Mouse (Mus musculus) forebrain, embryonic 15.5 days (tissue): ENCODE data around the gene Fcrl5. TPM values are rescaled to one million over a fixed set of nuclear protein-coding genes. Genes with fewer than 3 reads are reported as not detected.

ENCODE experiments used
- ATAC-seq: fragments of 200-750 bp; cut with Nextera tagmentation; replicated peaks from 2 replicates; pipeline ENCODE4 v1.8.0; 2017; ENCODE audit warnings: mild to moderate bottlenecking, moderate TSS enrichment, moderate library complexity
- H3K27ac ChIP-seq: fragments of 300-500 bp; sonication (generic); replicated peaks from 2 replicates; pipeline ENCODE4 v1.5.1; 2015; ENCODE audit warnings: mild to moderate bottlenecking, inconsistent platforms
- H3K27me3 ChIP-seq: fragments of 300-500 bp; sonication (generic); 2 replicates; pipeline ENCODE4 v1.6.1; 2015; ENCODE audit warnings: inconsistent platforms
- H3K36me3 ChIP-seq: fragments of 300-500 bp; sonication (generic); 2 replicates; pipeline ENCODE4 v1.6.1; 2015; ENCODE audit warnings: mild to moderate bottlenecking, inconsistent platforms
- H3K4me1 ChIP-seq: fragments of 300-500 bp; sonication (generic); 2 replicates; pipeline ENCODE4 v1.6.1; 2015; ENCODE audit warnings: inconsistent platforms
- H3K4me2 ChIP-seq: fragments of 300-500 bp; sonication (generic); replicated peaks from 2 replicates; pipeline ENCODE4 v1.6.1; 2015; ENCODE audit warnings: mild to moderate bottlenecking, inconsistent platforms
- H3K4me3 ChIP-seq: fragments of 300-500 bp; sonication (generic); 2 replicates; pipeline ENCODE4 v1.5.1; 2015; ENCODE audit warnings: mild to moderate bottlenecking, inconsistent platforms
- H3K9ac ChIP-seq: fragments of 300-500 bp; sonication (generic); replicated peaks from 2 replicates; pipeline ENCODE4 v1.6.1; 2015; ENCODE audit warnings: mild to moderate bottlenecking, inconsistent platforms
- H3K9me3 ChIP-seq: fragments of 300-500 bp; sonication (generic); 2 replicates; pipeline ENCODE4 v1.6.1; 2016; ENCODE audit warnings: inconsistent platforms
- WGBS: fragments of 180-500 bp; shearing (Covaris S2); methylation state at CpG from one replicate; pipeline ENCODE4 v1.1.7; 2015; ENCODE audit warnings: mixed read lengths; 5-methylcytosine and 5-hydroxymethylcytosine counted together
- polyA plus RNA-seq: library from polyadenylated mRNA; unstranded; fragments of >200 nt; fragmentation: Nextera tagmentation; extraction: Ambion mirVana; gene quantifications from 2 replicates; pipeline ENCODE4 v1.2.1, GENCODE M21; 2015

Fcrl5 gene
- polyA plus RNA-seq, 1 experiment from 2014 or later, result not detected

- H3K9ac ChIP-seq, result no peak overlapping the region
- ATAC-seq, result no peak
- no peaks in the 10 kb centered on the region for H3K27me3 ChIP-seq
- H3K27ac ChIP-seq, result no peak overlapping the region
- H3K4me3 ChIP-seq, result no peak overlapping the region
- no peaks in the 10 kb centered on the region for H3K9me3 ChIP-seq
- H3K36me3 ChIP-seq, result peaks cover 31% of the 10 kb centered on the region
- 67% methylated on average over 11 of the region's 11 CpGs for WGBS
- H3K4me2 ChIP-seq, result no peak overlapping the region
- H3K4me1 ChIP-seq, result no peaks in the 10 kb centered on the region
Measured at GRCm38 (mm10) chr3:87540028-87540675, 104.6 kb downstream of the Fcrl5 start.

DNA sequence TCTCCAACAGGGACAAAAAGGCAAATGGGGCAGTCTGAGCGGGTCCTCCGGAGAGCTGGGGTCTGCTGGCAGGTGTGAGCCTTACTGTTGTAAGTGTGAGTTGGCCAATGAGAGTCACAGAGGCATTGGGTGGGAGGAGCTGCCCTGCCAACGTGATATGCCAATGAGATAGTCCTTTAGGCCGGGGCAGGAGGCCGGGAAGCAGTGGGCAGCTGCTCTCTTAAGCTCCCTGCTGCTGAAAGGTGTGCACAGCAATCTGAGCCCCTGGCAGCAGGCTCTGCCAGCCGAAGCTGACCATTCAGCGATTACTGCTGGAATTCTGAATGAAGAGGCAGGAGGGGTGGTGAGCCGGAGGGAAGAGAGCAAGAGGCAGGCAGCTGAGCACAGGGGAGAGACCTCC, 105.1 kb downstream of the Fcrl5 start:
- Histone ChIP-seq H3K4me2 (no peak overlapping the region), H3K9ac (no peak overlapping the region), H3K27me3 (no peaks in the 10 kb centered on the region), H3K27ac (no peak overlapping the region), H3K4me1 (no peaks in the 10 kb centered on the region), H3K9me3 (no peaks in the 10 kb centered on the region), H3K4me3 (no peak overlapping the region), H3K36me3 (peaks cover 25% of the 10 kb centered on the region)
- WGBS, result 27% methylated on average over 8 of the region's 8 CpGs
- ATAC-seq, result no peak

DNA sequence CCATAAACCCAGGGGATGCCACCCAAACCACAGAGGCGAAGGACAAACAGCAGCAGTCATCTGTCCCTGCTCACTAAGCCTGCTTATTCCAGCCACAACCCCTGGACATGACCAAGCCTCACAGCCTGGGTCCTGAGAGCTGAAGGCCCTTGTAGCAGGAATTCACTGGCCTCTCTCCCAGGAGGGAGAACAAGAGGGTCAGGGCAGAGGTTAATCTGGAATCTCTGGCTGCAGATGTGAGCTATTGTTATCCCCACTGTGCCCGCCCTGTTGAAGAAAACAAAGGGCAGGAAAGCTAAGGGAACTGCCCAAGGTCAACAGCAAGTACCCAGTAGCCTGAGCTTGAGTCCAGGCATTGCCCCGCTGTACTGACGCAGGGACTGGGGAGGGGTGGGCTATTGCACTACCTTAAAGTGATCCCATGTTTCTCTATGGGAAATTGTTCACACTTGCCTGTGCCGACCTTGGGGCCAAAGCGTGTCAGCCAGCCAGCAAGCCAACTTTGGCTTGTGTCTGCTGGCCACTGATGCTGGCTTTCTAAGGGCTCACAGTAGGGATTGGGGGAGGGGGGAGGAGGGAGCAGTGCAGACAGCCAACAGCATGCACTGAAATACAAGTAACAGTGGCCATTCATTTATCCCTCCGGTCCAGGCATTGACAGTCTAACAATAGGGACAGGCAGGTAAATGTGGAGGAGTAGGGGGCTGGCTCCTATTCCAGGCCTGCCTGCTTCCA, 107.1 kb downstream of the Fcrl5 start:
- whole genome bisulfite sequencing, result 28% methylated on average over 7 of the region's 7 CpGs

GRCm38 (mm10) chr3:87545554-87545953, 110.0 kb downstream of the Fcrl5 start:
- Histone ChIP-seq H3K27ac (no peak overlapping the region), H3K9me3 (no peaks in the 10 kb centered on the region), H3K4me3 (no peak overlapping the region), H3K4me1 (no peaks in the 10 kb centered on the region), H3K9ac (no peak overlapping the region), H3K4me2 (no peak overlapping the region), H3K27me3 (no peaks in the 10 kb centered on the region), H3K36me3 (no peaks in the 10 kb centered on the region)
- no peak for ATAC-seq
- WGBS, result 62% methylated on average over 3 of the region's 3 CpGs

More for the DNA sequence above, 107.1 kb downstream of the Fcrl5 start:
- H3K9me3 ChIP-seq, result no peaks in the 10 kb centered on the region
- no peak overlapping the region for H3K4me2 ChIP-seq
- no peaks in the 10 kb centered on the region for H3K27me3 ChIP-seq
- peaks cover 6% of the 10 kb centered on the region for H3K36me3 ChIP-seq
- H3K4me1 ChIP-seq, result no peaks in the 10 kb centered on the region
- no peak for ATAC-seq
- no peak overlapping the region for H3K9ac ChIP-seq
- H3K4me3 ChIP-seq, result no peak overlapping the region
- no peak overlapping the region for H3K27ac ChIP-seq

DNA sequence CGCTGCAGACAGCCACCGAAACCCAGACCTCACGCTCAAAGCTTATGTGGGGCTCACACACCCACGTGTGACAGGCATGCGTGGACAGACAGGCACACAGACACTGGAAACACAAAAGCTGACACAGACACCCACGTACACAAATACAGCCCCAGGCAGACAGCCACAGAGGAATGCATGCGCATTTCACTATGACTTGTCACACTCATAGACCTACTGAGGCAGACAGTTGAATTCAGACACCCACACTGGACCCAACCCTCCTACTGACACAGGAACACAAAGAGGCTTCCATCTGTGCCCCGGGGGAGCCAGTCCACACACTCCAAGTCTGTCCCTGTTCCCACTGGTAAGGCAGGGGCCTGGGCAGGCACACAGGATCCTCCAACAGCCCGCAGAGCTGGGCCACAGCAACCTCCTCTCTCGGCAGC, 110.7 kb downstream of the Fcrl5 start:
- ATAC-seq, result no peak
- 79% methylated on average over 10 of the region's 10 CpGs for WGBS
- H3K4me1 ChIP-seq, result no peaks in the 10 kb centered on the region
- H3K27ac ChIP-seq, result no peak overlapping the region
- no peaks in the 10 kb centered on the region for H3K36me3 ChIP-seq
- H3K9me3 ChIP-seq, result no peaks in the 10 kb centered on the region
- H3K4me3 ChIP-seq, result no peak overlapping the region
- no peak overlapping the region for H3K9ac ChIP-seq
- no peaks in the 10 kb centered on the region for H3K27me3 ChIP-seq
- no peak overlapping the region for H3K4me2 ChIP-seq

GRCm38 (mm10) chr3:87549908-87550307, 114.3 kb downstream of the Fcrl5 start:
- H3K36me3 ChIP-seq, result no peaks in the 10 kb centered on the region
- H3K4me2 ChIP-seq, result no peak overlapping the region
- 27% methylated on average over 14 of the region's 14 CpGs for WGBS
- H3K4me1 ChIP-seq, result no peaks in the 10 kb centered on the region
- no peak overlapping the region for H3K27ac ChIP-seq
- no peak overlapping the region for H3K4me3 ChIP-seq
- H3K9me3 ChIP-seq, result no peaks in the 10 kb centered on the region
- H3K27me3 ChIP-seq, result no peaks in the 10 kb centered on the region
- ATAC-seq, result no peak
- no peak overlapping the region for H3K9ac ChIP-seq

Other genes starting within 250 kb of the Fcrl5 start
- 10.4 and 11.1 TPM in 2 replicates for gene Fcrls, start 172.0 kb upstream of the Fcrl5 start, polyA plus RNA-seq
- gene Cd5l, start 77.9 kb upstream of the Fcrl5 start, polyA plus RNA-seq, result 0.10 TPM in 1 of 2 replicates, not detected in the other
- gene Fcrl1, start 59.4 kb upstream of the Fcrl5 start, polyA plus RNA-seq, result not detected in 2 replicates
- gene Etv3, start 89.6 kb downstream of the Fcrl5 start, polyA plus RNA-seq, result 11.0 and 11.9 TPM in 2 replicates
- gene Arhgef11, start 181.8 kb downstream of the Fcrl5 start, polyA plus RNA-seq, result 22.7 and 23.6 TPM in 2 replicates